Mouse (Mus musculus) c-Kit-positive CD71-positive TER-119-positive erythroid progenitor cells, embryonic 14.5 days (primary cell): ENCODE results near the gene Pjvk.
A peak's percentile ranks its signal among the peaks of the same experiment; 100 is the strongest.

Experiments used
- DNase-seq: peaks from one replicate; pipeline ENCODE4 v3.0.0-alpha.2; 2013; ENCODE audit warnings: low spot score

Pjvk gene

DNA sequence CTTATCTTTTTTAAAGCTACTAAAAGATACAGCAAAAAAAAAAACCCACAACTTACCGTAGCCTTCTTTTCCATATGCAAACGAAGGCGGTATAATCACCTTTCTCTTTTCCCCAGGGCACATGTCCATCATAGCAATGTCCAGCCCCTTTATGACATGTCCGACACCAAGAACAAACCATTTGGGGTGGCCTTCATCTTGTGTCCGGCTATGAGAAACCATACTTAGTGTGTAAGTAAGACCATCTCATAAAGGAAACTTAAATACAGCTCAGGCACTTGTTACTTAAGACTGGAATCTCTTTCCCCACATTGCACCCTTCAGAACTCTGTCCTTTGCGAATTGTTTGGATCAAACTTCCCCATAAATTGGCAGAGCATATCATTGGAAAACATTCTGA, 23.4 kb downstream of the Pjvk start:
- DNase-seq = no peak

DNA sequence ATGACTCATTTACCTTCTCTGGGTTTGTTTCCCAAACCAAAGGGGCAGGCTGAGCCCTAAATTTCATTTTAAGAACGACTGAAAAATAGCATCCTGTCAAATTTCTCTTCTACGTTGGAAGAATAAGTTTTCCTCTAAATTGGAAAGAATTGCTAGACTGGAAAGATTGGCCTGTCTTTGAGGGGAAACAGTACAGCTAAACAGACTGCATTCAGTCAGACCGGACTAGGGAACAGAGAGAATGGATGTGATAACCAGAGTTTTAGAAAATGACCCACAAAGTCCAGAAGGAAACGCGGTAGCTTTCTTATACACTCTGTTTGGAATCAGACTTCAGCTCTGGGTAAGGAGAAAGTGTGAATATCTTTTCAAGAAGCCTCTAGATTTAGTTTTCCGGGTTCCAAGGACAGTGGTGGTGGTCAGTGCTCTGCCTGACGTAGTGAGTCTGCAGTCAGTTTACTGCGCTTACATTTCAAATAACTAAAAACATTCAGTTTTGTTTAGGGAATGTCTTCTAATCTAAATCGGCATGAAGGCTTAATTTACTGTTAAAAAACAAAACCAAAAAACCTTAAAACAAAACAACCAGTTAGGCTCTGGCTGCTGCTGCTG, 24.0 kb downstream of the Pjvk start:
- peak; percentile 10 for DNase-seq

DNA sequence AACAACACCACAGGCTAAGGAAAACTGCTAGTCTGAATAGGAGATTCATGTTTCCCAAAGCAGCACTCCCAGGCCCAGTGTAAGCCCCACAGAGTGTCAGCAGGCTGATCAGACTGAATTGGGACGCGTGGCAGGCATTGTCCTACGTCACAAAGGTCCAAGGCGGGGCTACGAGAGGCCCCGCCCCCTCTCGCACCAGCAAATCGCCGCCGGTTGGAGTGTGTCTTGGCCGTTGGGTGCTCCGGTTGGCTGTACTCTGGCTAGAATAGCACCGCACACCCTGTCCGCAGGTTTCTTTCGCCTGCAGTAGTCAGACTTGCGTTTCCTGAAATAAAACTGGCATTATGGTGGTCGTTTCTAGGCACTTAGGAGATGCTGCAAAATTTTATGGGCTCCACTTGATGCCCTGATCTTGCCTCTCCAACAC, 24.7 kb downstream of the Pjvk start, which contains the start of gene Fkbp7:
TSS of gene Fkbp7 (minus strand) at position 151 of the 427 bp plus-strand sequence.
- DNase-seq = peak; percentile 91

DNA sequence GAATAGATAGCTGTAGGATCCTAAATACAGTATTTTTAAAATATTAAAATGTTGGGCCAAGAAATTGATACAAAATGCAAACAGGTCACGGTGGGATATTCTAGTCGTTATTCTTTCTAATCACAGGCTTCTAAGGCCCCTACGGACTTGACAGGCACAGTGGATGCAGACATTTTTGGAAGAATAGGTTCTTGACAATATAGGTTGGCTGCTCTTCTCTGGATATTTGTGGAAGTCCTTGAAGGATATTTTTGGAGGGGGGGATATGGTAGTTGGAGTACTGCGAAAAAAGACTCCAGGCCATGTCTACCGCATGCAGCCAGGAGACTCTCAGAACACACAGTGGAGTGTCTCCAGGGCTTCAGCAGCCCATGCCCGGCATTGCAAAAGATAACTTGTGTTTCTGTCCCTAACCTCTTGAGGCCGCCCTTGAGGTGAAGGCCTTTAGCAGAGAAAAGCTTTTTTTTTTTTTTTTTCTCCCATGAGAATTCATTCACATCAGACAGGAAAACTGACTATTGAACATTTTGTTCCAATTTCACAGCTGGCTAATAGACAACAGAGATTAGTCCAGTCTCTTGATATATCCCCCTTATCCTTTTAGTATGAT, 25.3 kb downstream of the Pjvk start:
- DNase-seq = peak; percentile 63

DNA sequence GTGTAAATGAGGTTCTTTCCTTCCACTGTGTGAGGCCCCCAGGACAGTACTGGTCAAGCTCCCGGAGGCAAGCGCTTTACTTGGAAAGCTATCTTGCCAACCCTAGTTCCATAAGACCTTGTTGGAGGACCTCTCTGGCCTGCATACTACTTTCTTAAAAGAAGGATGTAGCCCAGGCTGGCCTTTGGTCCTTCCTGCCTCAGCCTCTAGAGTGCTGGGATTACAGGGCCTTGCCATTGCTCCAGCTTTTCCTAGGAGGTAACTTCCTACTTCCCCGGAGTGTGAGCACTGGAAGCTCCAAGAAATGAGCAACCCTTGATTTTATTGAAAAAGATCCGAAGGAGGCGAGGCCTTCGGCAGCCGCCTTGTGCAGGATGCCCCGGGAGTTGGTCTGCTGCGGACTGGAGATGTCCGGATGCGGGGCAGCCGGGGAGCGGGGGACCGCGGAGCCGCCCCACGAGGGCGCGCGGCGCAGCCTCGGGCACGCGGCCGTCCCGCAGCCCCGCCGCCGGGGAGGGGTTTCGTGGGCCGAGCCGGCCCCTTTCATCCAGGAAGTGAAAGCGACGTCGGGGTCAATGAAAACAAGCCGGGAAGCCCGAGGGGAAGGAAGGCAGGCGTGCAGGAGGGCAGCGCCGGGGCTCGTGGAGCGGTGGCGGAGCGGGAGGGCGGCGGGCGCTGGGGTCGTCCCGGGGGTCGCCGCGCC, 26.6 kb downstream of the Pjvk start, which contains the start of gene Plekha3:
TSS of gene Plekha3 (plus strand) at position 557 of the 703 bp plus-strand sequence.
- peak; percentile 40 for DNase-seq

DNA sequence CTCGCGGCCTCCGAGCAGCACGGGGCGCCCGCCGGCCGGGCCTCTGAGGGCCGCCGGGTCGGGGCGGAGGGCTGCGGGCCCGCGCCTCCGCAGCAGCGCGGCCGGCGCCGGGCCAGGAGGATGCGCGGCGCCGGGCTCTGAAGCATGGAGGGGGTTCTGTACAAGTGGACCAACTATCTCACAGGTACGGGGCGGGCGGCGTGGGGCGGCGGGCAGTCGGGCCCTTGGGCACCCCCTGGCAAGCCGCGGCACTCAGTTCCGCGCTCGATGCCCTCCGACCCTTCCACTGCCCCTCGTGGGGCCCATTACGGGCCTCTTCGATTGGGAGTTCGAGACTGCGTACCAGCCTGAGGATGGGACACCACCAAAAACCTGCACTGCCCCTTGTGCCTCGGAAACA, 27.2 kb downstream of the Pjvk start:
- peak; percentile 23 for DNase-seq

DNA sequence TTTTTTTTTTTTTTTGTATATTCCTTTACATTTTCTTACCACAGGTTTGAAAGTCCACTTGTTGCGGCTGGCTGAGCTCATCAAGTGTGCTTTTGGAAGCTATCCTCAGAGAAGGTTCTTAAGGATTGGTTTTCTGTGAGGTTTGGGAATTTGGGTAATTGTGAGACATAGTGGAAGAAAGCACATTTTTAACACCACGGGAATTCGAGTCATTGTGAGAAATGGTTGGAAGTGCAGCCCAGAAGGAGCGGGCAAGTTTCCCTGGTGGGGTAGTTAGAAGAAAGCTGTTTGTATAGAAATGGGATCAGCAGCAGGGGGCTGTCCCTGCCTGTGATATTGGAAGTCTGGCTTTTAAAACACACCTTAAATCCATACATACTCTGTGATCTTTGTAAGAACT, 27.7 kb downstream of the Pjvk start:
- no peak for DNase-seq

DNA sequence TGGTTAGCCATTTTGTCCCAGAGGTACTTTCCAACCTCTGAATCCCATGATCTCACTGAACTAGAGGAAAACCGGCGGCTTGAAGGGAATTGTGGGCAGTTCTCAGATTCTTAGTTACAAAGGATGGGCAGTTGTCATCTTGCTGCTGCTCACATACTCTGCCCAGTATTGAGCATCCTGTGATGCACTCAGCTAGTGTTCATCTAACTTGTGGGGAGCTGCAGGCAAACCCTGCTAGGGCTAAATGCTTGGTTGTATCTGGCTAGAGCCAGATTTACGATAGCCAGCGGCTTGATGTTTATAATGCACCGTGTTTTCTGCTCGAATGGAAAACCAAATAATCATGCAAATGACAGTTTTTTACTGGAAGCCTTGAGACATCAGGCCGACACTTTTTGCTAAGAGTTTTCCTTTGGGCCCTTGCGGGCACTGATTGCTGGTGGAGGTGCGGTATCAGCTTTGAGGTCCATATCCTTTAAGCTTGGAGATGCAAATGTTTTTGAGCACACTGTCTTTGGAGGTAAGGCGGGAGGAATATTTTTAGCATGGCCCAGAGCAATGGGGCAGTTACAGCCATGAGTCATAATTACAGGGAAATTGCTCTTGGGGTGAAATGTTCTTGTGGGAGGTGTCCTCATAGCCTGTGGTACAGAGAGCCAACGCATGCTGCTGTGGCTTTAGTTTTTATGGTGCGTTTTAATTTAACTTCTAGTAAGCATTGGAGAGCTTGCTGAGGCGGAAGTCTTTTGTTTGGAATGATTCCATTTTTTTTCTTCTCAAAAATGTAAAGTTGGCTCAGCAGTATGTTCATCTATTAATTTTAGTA, 28.3 kb downstream of the Pjvk start:
- DNase-seq = no peak

DNA sequence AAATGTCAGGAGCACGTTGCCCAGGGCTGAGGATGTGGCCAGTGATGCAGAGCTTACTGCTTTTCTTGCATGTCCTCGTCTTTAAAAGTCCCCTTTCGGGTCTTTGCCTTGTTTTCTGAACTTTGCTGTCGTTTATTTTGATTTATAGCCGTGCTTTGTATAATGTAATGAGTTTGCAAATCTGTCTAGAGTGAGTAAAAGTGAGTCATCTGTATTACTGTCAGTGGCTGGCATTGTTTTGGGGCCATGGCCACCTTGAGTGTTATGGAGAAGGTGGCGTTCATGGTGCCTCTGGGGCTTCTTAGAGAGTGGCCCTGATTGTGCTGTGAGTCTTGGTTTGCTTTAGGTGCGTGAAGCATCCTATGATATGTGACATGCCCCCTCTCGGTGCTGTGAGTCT, 34.0 kb downstream of the Pjvk start:
- no peak for DNase-seq

DNA sequence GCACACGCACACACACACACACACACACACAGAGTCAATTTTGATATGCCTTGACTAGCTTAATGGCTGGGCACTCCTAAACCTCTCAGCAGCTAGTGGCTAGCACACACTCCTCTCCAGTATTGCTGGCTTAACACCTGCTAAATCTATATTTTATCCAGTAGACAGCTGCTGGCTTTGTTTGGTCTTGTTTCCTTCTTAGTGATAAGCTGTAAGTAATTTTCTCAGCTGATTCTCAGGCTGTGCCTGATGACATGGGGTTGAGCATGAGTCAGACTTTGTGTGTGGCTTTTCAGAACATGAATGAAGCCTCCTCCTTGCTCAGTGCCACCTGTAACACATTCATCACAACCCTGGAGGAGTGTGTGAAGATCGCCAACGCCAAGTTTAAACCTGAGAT, 38.7 kb downstream of the Pjvk start:
- no peak for DNase-seq

DNA sequence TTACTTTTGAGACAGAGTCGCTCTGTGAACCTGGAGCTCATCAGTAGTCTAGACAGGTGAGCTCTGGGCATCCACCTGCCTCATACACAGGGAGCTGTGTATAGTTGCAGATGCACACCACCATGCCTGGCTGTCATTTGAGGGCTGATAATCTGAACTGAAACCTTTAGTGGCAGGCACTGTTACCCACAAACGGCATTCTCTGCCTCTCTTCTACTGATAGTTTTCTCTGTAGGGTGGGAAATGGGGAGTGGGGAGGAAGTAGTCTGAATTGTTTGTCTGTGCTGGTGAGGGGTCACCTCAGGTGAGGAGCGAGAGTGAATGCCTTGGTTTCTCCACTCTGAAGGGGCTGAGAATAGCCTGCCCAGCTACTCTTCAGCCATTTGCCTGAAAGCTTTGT, 39.3 kb downstream of the Pjvk start:
- DNase-seq = no peak

DNA sequence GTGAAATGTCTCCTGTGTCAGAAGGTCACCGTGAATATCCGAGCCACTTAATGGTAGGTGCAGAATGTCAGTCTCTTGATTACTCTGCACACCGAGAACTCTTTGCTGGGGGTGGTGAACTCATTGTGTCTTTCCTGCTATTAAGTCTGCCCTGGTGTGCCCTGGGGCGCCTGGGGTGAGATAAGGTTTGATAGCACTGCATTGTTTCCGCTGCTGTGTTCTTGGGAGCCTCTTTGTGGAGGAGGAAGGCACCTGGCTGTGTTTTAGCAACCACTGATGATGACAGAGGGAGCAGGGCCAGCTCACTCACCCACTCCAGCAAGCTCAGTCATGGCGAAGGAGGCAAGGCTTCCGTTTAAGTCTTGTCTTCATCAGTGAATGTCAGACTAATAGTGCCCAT, 39.9 kb downstream of the Pjvk start:
- DNase-seq = no peak

DNA sequence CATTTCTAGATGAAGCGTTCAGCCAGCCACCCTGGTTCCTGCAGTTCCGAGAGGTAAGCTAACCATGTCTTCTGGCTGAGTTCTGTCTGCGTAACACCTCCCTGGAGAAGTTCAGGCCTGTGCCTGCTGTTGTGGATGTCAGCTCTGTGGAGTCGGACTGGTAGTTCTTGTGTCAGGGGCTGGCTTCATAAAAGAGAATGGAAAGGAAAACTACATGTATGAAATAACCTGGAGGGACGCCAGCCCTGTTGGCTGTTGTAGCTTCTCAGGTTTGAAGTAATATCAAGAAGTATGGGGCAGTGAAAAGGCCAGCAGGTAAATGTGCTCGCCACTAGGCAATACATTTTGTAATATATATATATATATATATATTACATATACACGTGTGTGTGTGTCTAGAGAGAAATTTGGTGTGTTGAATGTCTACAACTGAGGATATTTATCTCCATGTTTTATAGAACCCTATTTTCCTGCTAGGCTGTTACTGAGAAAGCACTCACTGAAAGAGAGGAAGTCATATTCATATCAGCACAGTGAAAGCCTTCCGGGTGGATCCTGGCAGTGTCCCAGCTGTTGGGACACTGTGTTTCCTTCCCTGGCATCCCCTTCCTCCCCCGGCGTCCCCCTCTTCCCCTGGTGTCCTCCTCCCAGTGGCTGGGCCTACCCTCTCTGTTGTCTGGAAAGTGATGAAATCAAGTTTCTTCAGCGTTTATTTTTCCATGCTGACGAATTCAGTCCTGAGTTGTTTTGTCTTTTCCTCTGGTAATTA, 42.3 kb downstream of the Pjvk start:
- no peak for DNase-seq

DNA sequence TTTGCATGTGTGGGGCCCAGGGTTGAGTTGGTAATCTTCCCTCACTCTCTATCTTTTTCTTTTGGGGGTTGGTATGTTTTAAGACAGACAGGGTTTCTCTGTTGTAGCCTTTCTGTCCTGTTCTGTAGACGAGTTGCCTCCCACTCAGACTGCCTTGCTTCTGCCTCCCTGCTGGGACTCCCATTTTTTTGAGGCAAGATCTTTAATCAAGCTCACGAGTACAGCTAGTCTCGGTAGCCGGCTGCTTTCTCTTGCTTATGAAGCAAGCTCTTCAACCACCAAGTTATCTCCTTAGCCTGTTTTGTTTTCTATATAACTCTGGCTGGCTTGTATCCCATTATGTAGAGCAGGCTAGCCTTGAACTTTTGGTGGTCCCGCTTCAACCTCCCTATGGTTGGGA, 45.5 kb downstream of the Pjvk start:
- no peak for DNase-seq

DNA sequence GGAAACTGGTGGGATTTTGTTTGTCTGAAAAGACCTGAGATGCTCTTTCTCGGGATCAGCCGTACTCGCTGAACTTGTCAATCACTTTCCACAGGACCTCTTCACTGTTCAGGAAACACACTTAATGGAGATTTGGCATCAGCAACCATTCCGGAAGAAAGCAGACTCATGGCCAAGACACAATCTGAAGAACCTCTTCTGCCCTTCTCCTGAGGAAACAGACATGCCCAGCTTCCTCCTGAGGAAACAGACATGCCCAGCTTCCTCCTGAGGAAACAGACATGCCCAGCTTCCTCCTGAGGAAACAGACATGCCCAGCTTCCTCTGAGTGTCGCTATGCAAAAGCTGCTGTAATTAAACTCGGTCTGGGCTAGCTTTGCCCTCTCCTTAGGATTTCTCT, 47.0 kb downstream of the Pjvk start:
- DNase-seq = no peak

DNA sequence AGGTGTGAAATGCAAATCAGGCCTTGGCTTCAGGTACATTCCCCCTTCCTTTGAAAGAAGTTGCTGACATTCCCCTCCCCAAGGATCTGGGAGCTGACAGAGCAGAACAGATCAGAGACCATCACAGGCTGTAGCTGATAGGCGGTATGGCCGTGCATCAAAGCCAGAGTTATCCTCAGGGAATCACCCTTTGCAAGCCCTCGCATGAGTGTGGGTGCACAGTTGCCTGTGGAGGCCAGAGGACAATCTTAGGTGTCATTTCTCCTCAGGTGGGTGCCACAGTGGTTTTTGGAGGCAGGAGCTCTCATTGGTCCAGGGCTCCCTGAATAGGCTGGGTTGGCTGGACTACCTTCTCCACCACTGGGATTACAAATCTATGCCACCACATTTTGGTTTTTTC, 53.9 kb downstream of the Pjvk start:
- DNase-seq = no peak

DNA sequence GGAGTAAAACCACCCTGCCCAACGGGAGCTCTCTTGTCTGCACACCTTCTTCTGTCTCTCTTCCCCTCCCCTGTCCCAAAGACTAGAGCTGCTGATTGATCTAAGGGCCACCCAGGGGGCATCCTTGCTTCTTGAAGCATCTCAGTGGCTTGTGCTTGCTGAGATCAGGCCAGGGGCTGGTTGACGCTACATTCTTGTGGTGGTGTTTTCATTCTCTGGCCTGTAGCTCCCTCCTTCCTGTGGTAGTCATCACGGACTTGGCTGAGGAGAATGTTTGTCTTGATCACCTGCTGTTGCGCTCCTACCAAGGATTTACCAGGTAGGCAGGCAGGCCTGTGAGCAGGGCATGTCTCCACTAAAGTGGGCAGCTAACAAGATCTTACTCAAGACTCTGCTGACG, 54.5 kb downstream of the Pjvk start:
- DNase-seq = no peak

DNA sequence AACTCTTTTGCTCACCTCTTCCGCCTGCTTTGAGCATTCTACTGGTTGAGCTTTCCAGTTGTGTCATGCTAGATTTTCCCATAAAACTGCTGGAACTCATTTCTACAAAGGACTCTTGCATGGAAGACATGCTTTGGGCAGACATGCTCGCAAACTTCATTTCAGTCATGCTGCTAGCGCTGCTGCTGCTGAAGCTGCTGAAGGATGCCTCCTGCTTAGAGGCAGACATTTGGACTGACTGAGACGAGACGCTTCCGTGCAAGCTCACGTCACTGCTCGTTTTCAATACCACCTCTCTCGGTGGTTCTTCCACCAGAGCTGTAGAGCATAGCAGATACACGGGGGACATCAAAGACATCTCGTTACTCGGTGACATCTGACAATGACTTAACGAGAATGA, 57.4 kb downstream of the Pjvk start:
- DNase-seq = no peak
